Mouse (Mus musculus) heart, postnatal 0 days (tissue): Measurements from ENCODE around the gene Msh3. TPM values are rescaled to one million over a fixed set of nuclear protein-coding genes. Genes with fewer than 3 reads are reported as not detected.
"Not testable (repeated sequence)": the region's sequence is repeated elsewhere in the genome, so short reads cannot be mapped to it uniquely, and the experiment has no call there.

Experiments
- ATAC-seq: fragments of 200-750 bp; cut with Nextera tagmentation; 2 replicates; pipeline ENCODE4 v1.8.0; 2017; ENCODE audit warnings: low read depth, moderate number of reproducible peaks, moderate library complexity; ENCODE audit not compliant: insufficient read depth
- DNase-seq: peaks from one replicate; pipeline ENCODE4 v3.0.0-alpha.2; 2016; ENCODE audit warnings: low spot score
- H3K27ac ChIP-seq: fragments of 300-500 bp; sonication (generic); 2 replicates; pipeline ENCODE4 v1.5.1; 2014; ENCODE audit warnings: low read depth, mild to moderate bottlenecking
- H3K27me3 ChIP-seq: fragments of 300-500 bp; sonication (generic); 2 replicates; pipeline ENCODE4 v1.6.1; 2014; ENCODE audit warnings: low read length, mixed read lengths; ENCODE audit not compliant: control insufficient read depth, insufficient read depth
- H3K36me3 ChIP-seq: fragments of 300-500 bp; sonication (generic); replicated peaks from 2 replicates; pipeline ENCODE4 v1.6.1; 2014; ENCODE audit warnings: low read length, mixed read lengths; ENCODE audit not compliant: control insufficient read depth, insufficient read depth
- H3K4me1 ChIP-seq: fragments of 300-500 bp; sonication (generic); 2 replicates; pipeline ENCODE4 v1.6.1; 2014; ENCODE audit warnings: antibody characterized with exemption; ENCODE audit not compliant: control insufficient read depth, insufficient read depth
- H3K4me2 ChIP-seq: fragments of 300-500 bp; sonication (generic); 2 replicates; pipeline ENCODE4 v1.6.1; 2014; ENCODE audit warnings: low read depth, mild to moderate bottlenecking, low read length, moderate library complexity
- H3K4me3 ChIP-seq: fragments of 300-500 bp; sonication (generic); 2 replicates; pipeline ENCODE4 v1.5.1; 2014; ENCODE audit warnings: low read depth, low read length
- H3K9ac ChIP-seq: fragments of 300-500 bp; sonication (generic); replicated peaks from 2 replicates; pipeline ENCODE4 v1.6.1; 2014; ENCODE audit warnings: low read depth, low read length, mixed read lengths
- H3K9me3 ChIP-seq: fragments of 300-500 bp; sonication (generic); replicated peaks from 2 replicates; pipeline ENCODE4 v1.6.1; 2016; ENCODE audit warnings: low read length; ENCODE audit not compliant: control insufficient read depth
- CTCF ChIP-seq: IDR thresholded peaks from 2 replicates; pipeline ENCODE4 v1.5.1; 2016; ENCODE audit warnings: antibody characterized with exemption, control low read depth, low read depth
- EP300 ChIP-seq: IDR thresholded peaks from 2 replicates; pipeline ENCODE4 v1.6.1; 2016; ENCODE audit warnings: antibody characterized with exemption, low read depth
- WGBS: fragments of 180-500 bp; shearing (Covaris S2); extraction: QIAGEN DNeasy Blood & Tissue Kit; methylation state at CpG from one replicate; pipeline ENCODE4 v1.1.7; 2014; 5-methylcytosine and 5-hydroxymethylcytosine counted together
- polyA plus RNA-seq: library from polyadenylated mRNA; unstranded; fragments of >200 nt; fragmentation: Nextera tagmentation; extraction: Ambion mirVana; gene quantifications from 2 replicates; pipeline ENCODE4 v1.2.1, GENCODE M21; 2015
- total RNA-seq: library from RNA; depleted of rRNA; stranded (reverse); fragments of >200 nt; gene quantifications from 2 replicates; pipeline ENCODE4 v1.2.3, GENCODE M21; 2014; ENCODE audit warnings: low replicate concordance; rRNA removed

The Msh3 gene
- total and polyA plus RNA-seq, 2 experiments from 2014 or later: 8.5 to 37.1 TPM

GRCm38 (mm10) chr13:92222763-92223162, 132.0 kb downstream of the Msh3 start:
- Histone ChIP-seq H3K9me3 (no peaks in the 10 kb centered on the region), H3K36me3 (0 out of 2 replicates have a peak, but pooled peaks cover 4% of the 10 kb centered on the region), H3K9ac (no peak overlapping the region), H3K4me2 (no peak overlapping the region), H3K4me3 (no peak overlapping the region), H3K27ac (no peak overlapping the region), H3K27me3 (no peaks in the 10 kb centered on the region), H3K4me1 (no peaks in the 10 kb centered on the region)
- 90% methylated on average over 5 of the region's 5 CpGs for WGBS
- ATAC-seq (no peak), DNase-seq (no peak)
- no peak for TF ChIP-seq EP300
- TF ChIP-seq CTCF: no peak

- TF ChIP-seq CTCF (no peak), EP300 (no peak)
- ATAC-seq: no peak
- H3K36me3 ChIP-seq: peaks cover 11% of the 10 kb centered on the region; the same call in 1 of the 2 replicates
- 0 out of 2 replicates have a peak, but pooled peaks cover 2% of the 10 kb centered on the region for H3K4me1 ChIP-seq
- H3K9ac ChIP-seq: no peak overlapping the region
- no peak for DNase-seq
- H3K27me3 ChIP-seq: no peaks in the 10 kb centered on the region
- H3K9me3 ChIP-seq: no peaks in the 10 kb centered on the region
- H3K4me2 ChIP-seq: no peak overlapping the region
- H3K4me3 ChIP-seq: no peak overlapping the region
- no peak overlapping the region for H3K27ac ChIP-seq
- WGBS: 77% methylated on average over 3 of the region's 3 CpGs
Measured at GRCm38 (mm10) chr13:92219774-92220173, 135.0 kb downstream of the Msh3 start.

DNA sequence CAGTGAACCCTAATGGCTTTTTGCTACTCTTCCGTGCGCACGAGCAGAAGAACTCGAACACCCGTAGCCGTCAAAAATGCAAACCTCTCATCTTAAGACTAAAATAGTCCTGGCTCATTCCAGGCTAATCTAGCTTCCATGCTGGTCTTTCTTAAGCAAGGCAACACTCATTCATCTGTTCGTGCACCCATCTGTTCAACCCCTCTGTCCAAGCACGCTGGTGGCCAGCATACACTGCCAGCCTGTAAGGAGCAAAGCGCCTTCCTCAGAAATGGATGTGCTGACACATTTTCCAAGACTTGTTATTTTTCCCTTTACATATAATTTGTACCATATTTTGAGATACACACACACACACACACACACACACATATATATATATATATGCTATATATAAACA, 137.6 kb downstream of the Msh3 start:
- no peaks in the 10 kb centered on the region for H3K27me3 ChIP-seq
- ATAC-seq: no peak
- H3K4me3 ChIP-seq: no peak overlapping the region
- H3K4me1 ChIP-seq: 0 out of 2 replicates have a peak, but pooled peaks cover 2% of the 10 kb centered on the region
- H3K4me2 ChIP-seq: no peak overlapping the region
- H3K27ac ChIP-seq: no peak overlapping the region
- WGBS: 40% methylated on average over 9 of the region's 9 CpGs
- no peaks in the 10 kb centered on the region for H3K9me3 ChIP-seq
- no peak for TF ChIP-seq CTCF
- TF ChIP-seq EP300: no peak
- peaks cover 15% of the 10 kb centered on the region for H3K36me3 ChIP-seq
- no peak for DNase-seq
- no peak overlapping the region for H3K9ac ChIP-seq

GRCm38 (mm10) chr13:92196860-92197259, 157.9 kb downstream of the Msh3 start:
- H3K4me1 ChIP-seq: no peaks in the 10 kb centered on the region
- H3K9ac ChIP-seq: no peak overlapping the region
- TF ChIP-seq EP300 (no peak), CTCF (no peak)
- H3K27me3 ChIP-seq: no peaks in the 10 kb centered on the region
- no peak overlapping the region for H3K4me3 ChIP-seq
- 86% methylated on average over 2 of the region's 2 CpGs for WGBS
- ATAC-seq (no peak), DNase-seq (no peak)
- no peak overlapping the region for H3K27ac ChIP-seq
- no peaks in the 10 kb centered on the region for H3K9me3 ChIP-seq
- H3K4me2 ChIP-seq: no peak overlapping the region
- no peaks in the 10 kb centered on the region for H3K36me3 ChIP-seq

DNA sequence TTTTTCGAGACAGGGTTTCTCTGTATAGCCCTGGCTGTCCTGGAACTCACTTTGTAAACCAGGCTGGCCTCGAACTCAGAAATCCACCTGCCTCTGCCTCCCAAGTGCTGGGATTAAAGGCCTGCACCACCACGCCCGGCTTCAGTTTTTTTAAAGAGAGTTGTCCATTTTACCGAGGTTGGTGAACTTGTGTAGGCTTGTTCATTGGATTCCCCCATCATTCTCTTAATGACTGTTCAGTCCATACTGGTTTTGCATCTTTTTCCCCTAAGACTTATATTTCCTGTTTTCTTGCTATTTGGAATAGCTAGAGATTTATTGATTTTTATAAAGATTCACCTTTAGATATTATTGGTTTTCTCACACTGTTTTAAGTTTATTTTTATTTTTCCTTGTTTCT, 161.0 kb downstream of the Msh3 start:
- H3K27ac ChIP-seq, DNase-seq, H3K9ac ChIP-seq, H3K36me3 ChIP-seq, H3K9me3 ChIP-seq, ATAC-seq, H3K4me1 ChIP-seq, H3K27me3 ChIP-seq, H3K4me3 ChIP-seq, H3K4me2 ChIP-seq: not testable (repeated sequence)
- 75% methylated on average over 5 of the region's 5 CpGs for WGBS

GRCm38 (mm10) chr13:92172686-92173085, 182.1 kb downstream of the Msh3 start:
- H3K4me1 ChIP-seq, DNase-seq: not testable (repeated sequence)

More at GRCm38 (mm10) chr13:92172686-92173085, 182.1 kb downstream of the Msh3 start:
- 79% methylated on average over 8 of the region's 8 CpGs for WGBS
- H3K27ac ChIP-seq, H3K4me3 ChIP-seq, H3K9ac ChIP-seq, H3K4me2 ChIP-seq, H3K36me3 ChIP-seq, ATAC-seq, H3K9me3 ChIP-seq, H3K27me3 ChIP-seq: not testable (repeated sequence)

Other genes with a start within 250 kb of the Msh3 start
- 1.8 and 4.2 TPM in 2 replicates for gene Rasgrf2, start 223.3 kb downstream of the Msh3 start, total RNA-seq
- 0.27 and 0.34 TPM in 2 replicates for gene Rasgrf2, start 223.3 kb downstream of the Msh3 start, polyA plus RNA-seq
- not detected in 2 replicates for gene Gm20379, start 49.0 kb downstream of the Msh3 start, total RNA-seq
- gene Gm20379, start 49.0 kb downstream of the Msh3 start, polyA plus RNA-seq: 0.12 and 0.31 TPM in 2 replicates
- 3.2 and 4.1 TPM in 2 replicates for gene Dhfr, start 277 bp downstream of the Msh3 start, total RNA-seq
- gene Dhfr, start 277 bp downstream of the Msh3 start, polyA plus RNA-seq: 4.4 and 5.3 TPM in 2 replicates
- gene Ankrd34b, start 70.9 kb upstream of the Msh3 start, total RNA-seq: not detected in 2 replicates
- gene Ankrd34b, start 70.9 kb upstream of the Msh3 start, polyA plus RNA-seq: 0.03 and 0.07 TPM in 2 replicates
- 1.3 and 4.0 TPM in 2 replicates for gene Fam151b, start 129.0 kb upstream of the Msh3 start, total RNA-seq
- 0.10 and 0.16 TPM in 2 replicates for gene Fam151b, start 129.0 kb upstream of the Msh3 start, polyA plus RNA-seq
- 11.2 and 12.3 TPM in 2 replicates for gene Zfyve16, start 175.9 kb upstream of the Msh3 start, total RNA-seq
- 6.2 and 6.3 TPM in 2 replicates for gene Zfyve16, start 175.9 kb upstream of the Msh3 start, polyA plus RNA-seq
- gene Spz1, start 221.2 kb upstream of the Msh3 start, total RNA-seq: not detected in 2 replicates
- gene Spz1, start 221.2 kb upstream of the Msh3 start, polyA plus RNA-seq: not detected in 2 replicates